Mouse (Mus musculus) kidney, postnatal 14 days (tissue): ENCODE measurements around the gene Lrtm2.
"Not testable (repeated sequence)": the region's sequence is repeated elsewhere in the genome, so short reads cannot be mapped to it uniquely, and the experiment has no call there.

Experiments
- DNase-seq: peaks from one replicate; pipeline ENCODE4 v3.0.0; 2022; ENCODE audit warnings: mixed read lengths

The Lrtm2 gene

GRCm38 (mm10) chr6:119330506-119330905 is at the start of gene Lrtm2:
Gene Lrtm2 (minus strand): TSS chr6:119330766.
- no peak for DNase-seq

GRCm38 (mm10) chr6:119378631-119379030 is 48.1 kb upstream of the Lrtm2 start:
- DNase-seq: no peak

GRCm38 (mm10) chr6:119377613-119378012 is 47.0 kb upstream of the Lrtm2 start:
- DNase-seq: no peak

- no peak for DNase-seq
Measured at GRCm38 (mm10) chr6:119375035-119375434, 44.5 kb upstream of the Lrtm2 start.

- no peak for DNase-seq
Measured at GRCm38 (mm10) chr6:119373000-119373705, 42.6 kb upstream of the Lrtm2 start.

- no peak for DNase-seq
Measured at GRCm38 (mm10) chr6:119372237-119372636, 41.7 kb upstream of the Lrtm2 start.

DNA sequence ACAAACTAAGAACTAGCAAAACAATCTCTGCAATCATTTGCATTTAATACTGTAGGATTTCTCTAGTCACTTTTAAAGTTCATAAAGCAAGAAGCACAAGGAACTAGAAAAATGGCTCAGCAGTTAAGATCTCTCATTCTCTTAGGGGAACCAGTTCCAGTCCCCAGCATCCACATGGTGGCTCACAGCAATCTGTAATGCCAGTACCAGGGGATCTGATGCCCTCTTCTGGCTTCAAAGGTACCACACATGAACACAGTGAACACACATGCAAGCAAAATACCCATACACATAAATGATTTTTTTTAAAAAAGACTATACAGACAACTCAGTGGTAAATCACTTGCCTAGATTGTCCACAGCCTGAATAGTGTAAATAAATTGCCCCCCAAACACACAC is 41.1 kb upstream of the Lrtm2 start:
- DNase-seq: no peak

DNA sequence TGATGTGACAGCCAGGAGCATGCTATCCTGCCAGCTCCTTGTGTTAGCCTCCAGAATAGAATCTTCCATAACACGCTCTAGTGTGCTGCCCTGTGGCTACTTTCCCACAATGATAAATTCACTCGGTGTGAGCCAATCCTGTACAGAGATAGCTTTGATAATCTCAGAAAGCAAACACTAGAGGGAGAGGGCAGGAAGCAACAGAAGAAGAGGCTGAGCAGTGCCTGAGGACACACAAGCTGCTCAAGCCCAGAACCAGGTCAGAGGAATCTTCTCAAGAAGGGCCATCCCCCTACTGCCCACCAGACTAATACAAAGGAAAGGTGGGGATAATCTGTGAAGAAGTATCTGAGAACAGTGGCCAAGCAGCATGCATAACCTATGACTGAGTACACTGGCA is 36.8 kb upstream of the Lrtm2 start:
- no peak for DNase-seq

- not testable (repeated sequence) for DNase-seq
Measured at GRCm38 (mm10) chr6:119366800-119367199, 36.2 kb upstream of the Lrtm2 start.

- no peak for DNase-seq
Measured at GRCm38 (mm10) chr6:119363593-119363992, 33.0 kb upstream of the Lrtm2 start.

GRCm38 (mm10) chr6:119360925-119361702 is 30.5 kb upstream of the Lrtm2 start:
- DNase-seq: no peak

- DNase-seq: not testable (repeated sequence)
Measured at GRCm38 (mm10) chr6:119360250-119360649, 29.7 kb upstream of the Lrtm2 start.

- no peak for DNase-seq
Measured at GRCm38 (mm10) chr6:119358020-119358571, 27.5 kb upstream of the Lrtm2 start.

- DNase-seq: no peak
Measured at GRCm38 (mm10) chr6:119352501-119352900, 21.9 kb upstream of the Lrtm2 start.

GRCm38 (mm10) chr6:119351656-119352055 is 21.1 kb upstream of the Lrtm2 start:
- no peak for DNase-seq

DNA sequence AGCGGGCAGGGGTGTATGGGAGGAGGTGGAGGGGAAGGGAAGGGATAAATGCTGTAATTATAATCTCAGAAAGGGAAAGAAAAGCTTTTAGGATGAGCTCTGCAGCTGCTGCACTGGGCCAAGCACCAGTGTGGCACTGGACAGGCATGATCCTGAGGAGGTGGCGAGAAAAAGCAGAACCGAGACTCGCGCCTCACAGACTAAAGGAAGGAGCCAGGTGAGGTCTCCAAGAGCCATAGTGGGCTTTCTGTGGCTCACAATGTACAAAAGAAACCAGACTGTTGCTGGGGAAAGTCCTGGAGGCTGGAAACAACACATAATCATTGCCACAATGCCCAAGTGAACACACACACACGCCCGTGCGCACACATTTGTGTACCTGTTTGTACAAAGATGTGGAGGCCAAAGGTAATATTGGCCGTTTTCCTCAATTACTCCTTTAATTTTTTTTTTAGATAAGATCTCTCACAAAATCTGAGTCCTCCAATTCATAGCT is 20.2 kb upstream of the Lrtm2 start:
- no peak for DNase-seq

GRCm38 (mm10) chr6:119348234-119348633 is 17.7 kb upstream of the Lrtm2 start:
- DNase-seq: peak; percentile 74

- no peak for DNase-seq
Measured at GRCm38 (mm10) chr6:119347813-119348212, 17.2 kb upstream of the Lrtm2 start.

DNA sequence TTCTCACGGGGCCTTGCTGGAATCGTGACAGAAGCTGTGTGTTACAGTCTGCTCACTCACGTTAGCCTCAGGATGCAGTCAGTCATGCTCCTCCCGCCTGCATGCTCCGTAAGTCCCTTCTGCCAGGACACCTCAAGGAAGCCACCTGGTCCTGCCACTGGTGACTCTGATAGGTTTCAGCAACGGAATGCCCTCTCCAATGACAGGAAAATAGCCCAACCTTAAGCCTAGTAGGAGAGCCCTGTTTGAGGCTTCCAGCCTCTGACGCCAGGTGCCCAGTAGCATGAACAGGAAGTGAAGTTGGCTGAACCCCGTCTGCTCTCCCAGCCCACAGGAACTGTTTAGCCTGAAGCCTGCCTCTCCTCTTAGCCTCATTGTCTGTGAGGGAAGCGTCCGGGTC is 15.7 kb upstream of the Lrtm2 start:
- DNase-seq: no peak

DNA sequence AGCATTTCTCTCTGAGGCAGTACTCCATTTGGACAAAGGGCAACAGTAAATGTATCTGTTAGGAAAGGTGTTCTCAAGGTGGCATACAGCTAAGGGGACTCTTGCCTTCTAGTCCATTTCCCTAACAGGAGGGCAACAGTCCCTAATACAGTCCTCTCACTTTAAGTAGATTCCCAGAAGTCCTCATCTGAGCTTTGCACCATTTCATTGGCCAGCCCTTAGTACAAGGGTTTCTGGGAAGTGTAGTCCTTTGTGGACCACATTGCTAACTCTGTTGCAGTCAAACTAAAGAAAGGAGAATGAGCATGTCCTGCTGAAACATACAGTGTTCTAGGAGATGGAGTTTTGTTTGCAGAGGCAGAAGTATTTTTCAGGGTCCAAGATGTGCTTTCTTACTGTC is 10.8 kb upstream of the Lrtm2 start:
- peak; percentile 48 for DNase-seq

DNA sequence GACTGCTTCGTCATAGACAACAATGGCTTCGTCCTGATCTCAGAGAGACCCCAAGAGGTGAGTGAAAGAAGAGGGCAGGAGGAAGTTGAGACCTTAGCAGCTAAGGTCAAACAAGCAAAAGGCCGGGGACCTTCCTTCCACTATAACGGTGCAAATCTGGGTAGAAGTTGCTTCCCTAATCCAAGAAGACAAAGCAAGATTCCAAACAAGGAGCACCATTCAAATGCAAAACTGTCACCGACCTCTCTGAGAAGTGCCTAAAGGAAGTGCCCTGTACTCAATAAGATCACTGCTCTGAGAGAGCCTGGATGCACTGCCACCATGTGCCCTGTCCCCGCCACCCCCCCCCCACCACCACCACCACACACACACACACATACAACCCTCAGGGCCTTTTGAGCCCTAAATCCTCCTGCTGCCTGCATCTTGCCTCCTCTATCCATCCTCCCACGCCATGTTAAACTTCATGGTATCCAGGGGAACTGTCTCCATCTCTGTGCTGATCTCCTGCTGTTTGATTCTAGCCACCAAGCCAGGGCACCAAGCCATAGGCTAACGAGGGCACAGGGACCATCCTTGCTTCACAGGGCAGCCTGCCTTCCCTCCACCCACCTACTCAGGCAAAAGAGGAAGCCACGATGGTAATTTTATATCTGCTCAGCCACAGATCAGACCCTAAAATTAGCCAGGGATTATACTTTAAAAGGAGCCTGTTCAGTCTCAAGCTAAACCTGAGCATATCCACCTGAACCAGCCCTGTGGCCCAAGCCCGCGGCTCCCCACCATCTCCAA is 7.8 kb upstream of the Lrtm2 start:
- no peak for DNase-seq

GRCm38 (mm10) chr6:119337287-119337686 is 6.7 kb upstream of the Lrtm2 start:
- DNase-seq: no peak

DNA sequence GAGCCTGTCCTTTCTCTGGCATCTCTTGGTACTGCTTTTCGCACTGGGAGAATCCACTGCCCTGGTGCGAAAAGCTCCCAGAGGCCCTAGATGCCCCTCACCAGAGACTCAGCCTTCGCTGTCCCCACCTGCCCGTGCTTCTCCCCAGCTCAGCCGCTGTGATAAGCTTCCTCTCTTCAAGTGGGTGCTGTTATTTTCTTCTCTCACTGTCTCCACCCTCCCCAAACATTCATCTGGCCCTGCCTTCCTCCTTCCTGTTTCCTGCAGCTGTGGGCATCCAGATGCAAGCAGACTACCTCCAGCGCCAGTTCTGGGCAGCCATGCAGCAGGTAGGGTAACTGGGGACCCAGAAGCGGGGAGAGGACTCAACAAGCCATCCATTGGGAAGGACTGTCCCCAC is 5.6 kb upstream of the Lrtm2 start:
- no peak for DNase-seq
